Mouse (Mus musculus): Measurements from ENCODE around the gene Mmel1. TPM values are rescaled to one million over a fixed set of nuclear protein-coding genes. Genes with fewer than 3 reads are reported as not detected.

Mmel1 gene
- total and polyA plus RNA-seq, 2 experiments from 2014 or later = 0.43 to 0.74 TPM

GRCm38 (mm10) chr4:154935788-154936187 is 66.4 kb downstream of the Mmel1 start:
- 83% methylated on average over 7 of the region's 7 CpGs for WGBS
- no peaks in the 10 kb centered on the region for H3K36me3 ChIP-seq (ENCODE audit: insufficient read depth)
- H3K4me2 ChIP-seq (ENCODE audit: low read depth) = no peak overlapping the region
- no peak overlapping the region for H3K4me3 ChIP-seq (ENCODE audit: low read depth, low read length)
- no peaks in the 10 kb centered on the region for H3K9me3 ChIP-seq (ENCODE audit: low read length)
- ATAC-seq = no peak
- H3K4me1 ChIP-seq (ENCODE audit: insufficient read depth) = no peaks in the 10 kb centered on the region
- H3K9ac ChIP-seq = no peak overlapping the region
- no peak for DNase-seq
- H3K27ac ChIP-seq (ENCODE audit: low read depth, low read length) = no peak overlapping the region
- peak; percentile 21; the same call in 1 of the 2 replicates for TF ChIP-seq CTCF (IDR thresholded peaks at IDR 0.05; ENCODE audit: low read depth)
- H3K27me3 ChIP-seq (ENCODE audit: insufficient read depth, low read length) = no peaks in the 10 kb centered on the region

GRCm38 (mm10) chr4:154936542-154937255 is 67.3 kb downstream of the Mmel1 start:
- Histone ChIP-seq H3K27ac (ENCODE audit: low read depth, low read length) (no peak overlapping the region), H3K4me2 (ENCODE audit: low read depth) (no peak overlapping the region)

GRCm38 (mm10) chr4:154937746-154938145 is 68.4 kb downstream of the Mmel1 start:
- ATAC-seq (no peak), DNase-seq (no peak)
- Histone ChIP-seq H3K4me3 (ENCODE audit: low read depth, low read length) (no peak overlapping the region), H3K27me3 (ENCODE audit: insufficient read depth, low read length) (no peaks in the 10 kb centered on the region), H3K27ac (ENCODE audit: low read depth, low read length) (no peak overlapping the region), H3K36me3 (ENCODE audit: insufficient read depth) (no peaks in the 10 kb centered on the region), H3K4me1 (ENCODE audit: insufficient read depth) (no peaks in the 10 kb centered on the region), H3K9ac (no peak overlapping the region), H3K9me3 (ENCODE audit: low read length) (no peaks in the 10 kb centered on the region), H3K4me2 (ENCODE audit: low read depth) (no peak overlapping the region)
- WGBS = 70% methylated on average over 1 of the region's 1 CpGs
- TF ChIP-seq CTCF (IDR thresholded peaks at IDR 0.05; ENCODE audit: low read depth) = no peak

More at GRCm38 (mm10) chr4:154936542-154937255, 67.3 kb downstream of the Mmel1 start:
- Histone ChIP-seq H3K9ac (no peak overlapping the region), H3K27me3 (ENCODE audit: insufficient read depth, low read length) (no peaks in the 10 kb centered on the region), H3K4me1 (ENCODE audit: insufficient read depth) (no peaks in the 10 kb centered on the region), H3K9me3 (ENCODE audit: low read length) (no peaks in the 10 kb centered on the region), H3K4me3 (ENCODE audit: low read depth, low read length) (no peak overlapping the region), H3K36me3 (ENCODE audit: insufficient read depth) (no peaks in the 10 kb centered on the region)
- ATAC-seq (no peak; the same call in 1 of the 2 replicates), DNase-seq (no peak)
- no peak for TF ChIP-seq CTCF (IDR thresholded peaks at IDR 0.05; ENCODE audit: low read depth)
- 43% methylated on average over 8 of the region's 8 CpGs for WGBS

GRCm38 (mm10) chr4:154940156-154940555 is 70.8 kb downstream of the Mmel1 start:
- Histone ChIP-seq H3K36me3 (ENCODE audit: insufficient read depth) (no peaks in the 10 kb centered on the region), H3K9ac (no peak overlapping the region), H3K4me3 (ENCODE audit: low read depth, low read length) (no peak overlapping the region), H3K4me2 (ENCODE audit: low read depth) (no peak overlapping the region), H3K27ac (ENCODE audit: low read depth, low read length) (no peak overlapping the region), H3K9me3 (ENCODE audit: low read length) (no peaks in the 10 kb centered on the region), H3K4me1 (ENCODE audit: insufficient read depth) (no peaks in the 10 kb centered on the region), H3K27me3 (ENCODE audit: insufficient read depth, low read length) (no peaks in the 10 kb centered on the region)
- DNase-seq (no peak), ATAC-seq (no peak)
- TF ChIP-seq CTCF (IDR thresholded peaks at IDR 0.05; ENCODE audit: low read depth) = no peak
- 88% methylated on average over 2 of the region's 2 CpGs for WGBS

- ATAC-seq (no peak), DNase-seq (no peak)
- TF ChIP-seq CTCF (IDR thresholded peaks at IDR 0.05; ENCODE audit: low read depth) = no peak
- Histone ChIP-seq H3K4me2 (ENCODE audit: low read depth) (no peak overlapping the region), H3K4me3 (ENCODE audit: low read depth, low read length) (no peak overlapping the region), H3K36me3 (ENCODE audit: insufficient read depth) (no peaks in the 10 kb centered on the region), H3K27me3 (ENCODE audit: insufficient read depth, low read length) (no peaks in the 10 kb centered on the region), H3K9me3 (ENCODE audit: low read length) (no peaks in the 10 kb centered on the region), H3K27ac (ENCODE audit: low read depth, low read length) (no peak overlapping the region), H3K9ac (no peak overlapping the region), H3K4me1 (ENCODE audit: insufficient read depth) (peaks cover 6% of the 10 kb centered on the region; the same call in 1 of the 2 replicates)
- 94% methylated on average over 5 of the region's 5 CpGs for WGBS
Observed at GRCm38 (mm10) chr4:154941831-154942230, 72.4 kb downstream of the Mmel1 start.

GRCm38 (mm10) chr4:154942632-154943322 is 73.4 kb downstream of the Mmel1 start:
- Histone ChIP-seq H3K27ac (ENCODE audit: low read depth, low read length) (no peak overlapping the region), H3K36me3 (ENCODE audit: insufficient read depth) (no peaks in the 10 kb centered on the region), H3K4me2 (ENCODE audit: low read depth) (no peak overlapping the region), H3K4me3 (ENCODE audit: low read depth, low read length) (no peak overlapping the region), H3K9ac (no peak overlapping the region), H3K4me1 (ENCODE audit: insufficient read depth) (peaks cover 6% of the 10 kb centered on the region; the same call in 1 of the 2 replicates), H3K27me3 (ENCODE audit: insufficient read depth, low read length) (no peaks in the 10 kb centered on the region), H3K9me3 (ENCODE audit: low read length) (no peaks in the 10 kb centered on the region)
- WGBS = 87% methylated on average over 10 of the region's 10 CpGs
- no peak for DNase-seq
- TF ChIP-seq CTCF (IDR thresholded peaks at IDR 0.05; ENCODE audit: low read depth) = no peak
- ATAC-seq = no peak
